Mouse (Mus musculus): ENCODE data around the gene Hes2. TPM values are rescaled to one million over a fixed set of nuclear protein-coding genes. Genes with fewer than 3 reads are reported as not detected.

Gene Hes2
- polyA plus RNA-seq, 1 experiment from 2014 or later: 0.56 TPM

Other genes starting within 250 kb of the Hes2 start
- 62.4 and 62.7 TPM in 2 replicates for gene Dnajc11, start 225.2 kb upstream of the Hes2 start, polyA plus RNA-seq (2015; fragmentation: Nextera tagmentation; extraction: Ambion mirVana)
- gene Thap3, start 169.9 kb upstream of the Hes2 start, polyA plus RNA-seq (2015; fragmentation: Nextera tagmentation; extraction: Ambion mirVana): 31.8 and 35.7 TPM in 2 replicates
- gene Phf13, start 162.6 kb upstream of the Hes2 start, polyA plus RNA-seq (2015; fragmentation: Nextera tagmentation; extraction: Ambion mirVana): 18.3 and 21.0 TPM in 2 replicates
- 8.2 and 9.9 TPM in 2 replicates for gene Klhl21, start 150.1 kb upstream of the Hes2 start, polyA plus RNA-seq (2015; fragmentation: Nextera tagmentation; extraction: Ambion mirVana)
- gene Zbtb48, start 131.2 kb upstream of the Hes2 start, polyA plus RNA-seq (2015; fragmentation: Nextera tagmentation; extraction: Ambion mirVana): 17.0 and 18.0 TPM in 2 replicates
- 0.37 and 0.47 TPM in 2 replicates for gene Tas1r1, start 120.3 kb upstream of the Hes2 start, polyA plus RNA-seq (2015; fragmentation: Nextera tagmentation; extraction: Ambion mirVana)
- 18.7 and 20.9 TPM in 2 replicates for gene Nol9, start 119.5 kb upstream of the Hes2 start, polyA plus RNA-seq (2015; fragmentation: Nextera tagmentation; extraction: Ambion mirVana)
- 12.3 and 14.1 TPM in 2 replicates for gene Plekhg5, start 86.4 kb upstream of the Hes2 start, polyA plus RNA-seq (2015; fragmentation: Nextera tagmentation; extraction: Ambion mirVana)
- gene Tnfrsf25, start 42.9 kb upstream of the Hes2 start, polyA plus RNA-seq (2015; fragmentation: Nextera tagmentation; extraction: Ambion mirVana): 1.5 and 2.1 TPM in 2 replicates
- 8.6 and 9.1 TPM in 2 replicates for gene Espn, start 6.5 kb upstream of the Hes2 start, polyA plus RNA-seq (2015; fragmentation: Nextera tagmentation; extraction: Ambion mirVana)
- gene Acot7, start 19.3 kb downstream of the Hes2 start, polyA plus RNA-seq (2015; fragmentation: Nextera tagmentation; extraction: Ambion mirVana): 57.3 and 60.4 TPM in 2 replicates
- gene Gpr153, start 115.4 kb downstream of the Hes2 start, polyA plus RNA-seq (2015; fragmentation: Nextera tagmentation; extraction: Ambion mirVana): 6.0 and 6.1 TPM in 2 replicates
- not detected in 2 replicates for gene Hes3, start 132.8 kb downstream of the Hes2 start, polyA plus RNA-seq (2015; fragmentation: Nextera tagmentation; extraction: Ambion mirVana)
- gene Icmt, start 138.4 kb downstream of the Hes2 start, polyA plus RNA-seq (2015; fragmentation: Nextera tagmentation; extraction: Ambion mirVana): 20.1 and 20.8 TPM in 2 replicates
- 0.66 and 0.84 TPM in 2 replicates for gene Rnf207, start 160.1 kb downstream of the Hes2 start, polyA plus RNA-seq (2015; fragmentation: Nextera tagmentation; extraction: Ambion mirVana)
- gene Rpl22, start 166.9 kb downstream of the Hes2 start, polyA plus RNA-seq (2015; fragmentation: Nextera tagmentation; extraction: Ambion mirVana): 303 and 377 TPM in 2 replicates
- 0.84 and 0.95 TPM in 2 replicates for gene Chd5, start 179.8 kb downstream of the Hes2 start, polyA plus RNA-seq (2015; fragmentation: Nextera tagmentation; extraction: Ambion mirVana)